Mouse (Mus musculus): ENCODE measurements around the gene Zfp385a.

- no peak for TF ChIP-seq CTCF (conservative IDR thresholded peaks at IDR 0.05; ENCODE audit: low read length)
- no peak for TF ChIP-seq NANOG (IDR thresholded peaks at IDR 0.05; ENCODE audit: borderline replicate concordance, low read length)
Observed at GRCm38 (mm10) chr15:103335040-103335439, 4.9 kb downstream of the Zfp385a start.

Measured in E14TG2a.4 (cell line).